Mouse (Mus musculus): ENCODE results near the gene Tmprss6.

Tmprss6 gene

GRCm38 (mm10) chr15:78420395-78420794 is 48.0 kb downstream of the Tmprss6 start:
- peak; percentile 62; the same call in 1 of the 2 replicates for ATAC-seq (ENCODE audit: low TSS enrichment)

DNA sequence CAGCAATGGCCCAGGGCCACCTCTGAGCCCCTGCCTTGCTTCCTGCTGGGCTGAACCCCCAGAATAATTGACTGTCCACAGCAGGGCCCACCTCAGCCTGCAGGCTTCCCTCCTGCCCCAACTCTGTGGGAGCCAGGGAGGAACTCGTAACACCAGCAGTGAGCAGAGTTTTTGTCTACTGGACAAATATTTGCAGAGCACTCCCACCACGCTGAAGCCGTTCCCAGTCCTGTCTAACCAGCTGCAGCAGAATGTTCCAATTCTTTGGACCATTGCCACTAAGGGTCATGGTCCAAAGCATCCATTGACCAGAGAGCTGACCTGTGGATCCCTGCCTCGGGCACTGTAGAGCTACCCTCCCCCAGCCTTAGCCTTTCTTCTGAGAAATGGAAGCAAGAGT is 51.5 kb downstream of the Tmprss6 start:
- ATAC-seq (ENCODE audit: low TSS enrichment) = no peak

GRCm38 (mm10) chr15:78414157-78414556 is 54.3 kb downstream of the Tmprss6 start:
- ATAC-seq (ENCODE audit: low TSS enrichment) = no peak

DNA sequence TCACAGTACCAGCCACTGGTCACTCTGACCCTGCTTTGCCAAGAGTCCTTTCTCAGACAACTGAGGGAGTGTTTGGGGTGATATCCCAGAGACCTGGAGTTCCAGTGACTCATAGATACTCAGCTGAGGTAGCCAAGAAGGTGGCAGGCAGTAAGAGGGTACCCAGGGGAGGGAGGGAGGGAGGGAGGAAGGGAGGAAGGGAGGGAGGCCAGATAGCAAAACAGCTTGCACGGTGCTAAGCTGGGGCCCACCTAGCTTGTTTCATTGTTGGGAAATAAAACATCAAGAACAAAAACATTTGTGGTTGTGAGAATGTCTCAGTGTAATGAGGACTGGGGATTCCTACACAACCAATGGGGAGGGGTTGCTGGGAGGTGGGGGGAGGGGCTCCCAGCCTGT is 54.7 kb downstream of the Tmprss6 start:
- ATAC-seq (ENCODE audit: low TSS enrichment) = no peak

DNA sequence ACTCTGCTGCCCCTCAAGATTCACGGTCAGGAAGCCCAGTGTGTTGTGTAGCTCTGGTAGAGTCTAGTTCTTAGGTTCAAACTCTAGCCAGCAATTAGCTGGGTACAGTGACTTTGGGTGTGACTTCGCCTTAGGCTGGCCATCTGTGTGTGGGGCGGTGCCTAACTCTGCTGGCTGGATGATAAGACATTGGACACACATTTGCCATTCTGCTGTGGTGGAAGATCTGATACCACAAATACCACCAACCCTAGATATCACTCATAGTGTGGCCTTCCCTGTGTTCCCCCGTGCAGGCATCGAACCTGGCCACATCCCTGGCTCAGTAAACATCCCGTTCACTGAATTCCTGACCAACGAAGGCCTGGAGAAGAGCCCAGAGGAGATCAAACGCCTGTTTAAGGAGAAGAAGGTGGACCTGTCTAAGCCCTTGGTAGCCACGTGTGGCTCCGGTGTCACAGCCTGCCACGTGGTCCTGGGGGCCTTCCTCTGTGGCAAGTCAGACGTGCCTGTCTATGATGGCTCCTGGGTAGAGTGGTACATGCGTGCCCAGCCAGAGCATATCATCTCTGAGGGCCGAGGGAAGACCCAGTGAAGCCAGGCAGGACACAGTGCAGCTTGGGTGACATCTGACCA is 55.2 kb downstream of the Tmprss6 start:
- ATAC-seq (ENCODE audit: low TSS enrichment) = no peak

GRCm38 (mm10) chr15:78409570-78410052 is 58.8 kb downstream of the Tmprss6 start:
- no peak for ATAC-seq (ENCODE audit: low TSS enrichment)

GRCm38 (mm10) chr15:78406293-78406934 is 62.0 kb downstream of the Tmprss6 start, which contains the start of gene Mpst:
Gene Mpst, plus strand, starts transcription at chr15:78406416.
- peak; percentile 84 for ATAC-seq (ENCODE audit: low TSS enrichment)

- ATAC-seq (ENCODE audit: low TSS enrichment) = peak; percentile 68
These were observed 62.8 kb downstream of the Tmprss6 start, which contains the start of gene Tst for GRCm38 (mm10) chr15:78405517-78406211. Gene Tst, minus strand, starts transcription at chr15:78405907.

GRCm38 (mm10) chr15:78405098-78405497 is 63.3 kb downstream of the Tmprss6 start:
- no peak for ATAC-seq (ENCODE audit: low TSS enrichment)

- no peak for ATAC-seq (ENCODE audit: low TSS enrichment)
These were observed 64.5 kb downstream of the Tmprss6 start for GRCm38 (mm10) chr15:78403896-78404295.

DNA sequence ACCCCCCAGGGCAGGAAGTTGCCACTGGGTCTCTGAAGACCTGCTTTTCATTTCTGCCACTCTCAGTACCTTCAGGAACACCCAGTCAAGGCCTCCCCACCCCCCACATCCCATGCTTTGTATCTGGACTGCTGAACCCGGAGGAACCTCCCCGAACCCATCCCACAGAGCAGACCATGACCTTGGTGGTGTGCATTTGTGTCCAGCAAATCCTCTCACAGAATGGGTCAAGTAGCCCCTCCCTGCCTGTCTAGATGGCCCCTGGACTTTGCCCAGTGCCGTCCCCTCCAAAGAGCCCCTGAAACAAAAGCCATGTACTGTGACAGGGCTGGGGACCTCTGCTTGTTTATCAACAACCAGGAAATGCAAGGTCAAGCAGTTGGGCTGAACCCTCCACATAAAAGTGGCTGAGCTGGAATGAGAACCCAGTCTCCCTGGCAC is 65.1 kb downstream of the Tmprss6 start:
- ATAC-seq (ENCODE audit: low TSS enrichment) = no peak

GRCm38 (mm10) chr15:78402423-78402822 is 66.0 kb downstream of the Tmprss6 start:
- ATAC-seq (ENCODE audit: low TSS enrichment) = no peak

DNA sequence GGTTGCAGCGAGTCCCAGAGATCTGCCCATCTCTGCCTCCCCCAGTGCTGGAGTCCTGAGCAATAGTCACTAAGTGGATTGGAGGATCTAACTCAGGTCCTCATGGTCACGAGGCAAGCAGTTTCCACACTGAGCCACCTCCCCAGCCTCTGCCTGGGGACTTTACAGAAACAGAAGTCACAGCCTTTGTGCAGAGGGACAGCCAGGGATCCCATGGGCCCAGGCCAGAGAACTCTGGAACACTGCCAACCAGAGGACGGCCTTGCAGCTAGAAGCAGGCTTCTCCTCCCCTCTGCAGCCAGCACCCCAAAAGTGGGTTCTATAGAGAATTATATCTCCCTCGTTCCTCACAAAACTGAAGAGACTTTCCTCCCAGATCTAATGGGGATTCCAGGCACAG is 66.5 kb downstream of the Tmprss6 start:
- ATAC-seq (ENCODE audit: low TSS enrichment) = no peak

GRCm38 (mm10) chr15:78401345-78401744 is 67.1 kb downstream of the Tmprss6 start:
- no peak for ATAC-seq (ENCODE audit: low TSS enrichment)

DNA sequence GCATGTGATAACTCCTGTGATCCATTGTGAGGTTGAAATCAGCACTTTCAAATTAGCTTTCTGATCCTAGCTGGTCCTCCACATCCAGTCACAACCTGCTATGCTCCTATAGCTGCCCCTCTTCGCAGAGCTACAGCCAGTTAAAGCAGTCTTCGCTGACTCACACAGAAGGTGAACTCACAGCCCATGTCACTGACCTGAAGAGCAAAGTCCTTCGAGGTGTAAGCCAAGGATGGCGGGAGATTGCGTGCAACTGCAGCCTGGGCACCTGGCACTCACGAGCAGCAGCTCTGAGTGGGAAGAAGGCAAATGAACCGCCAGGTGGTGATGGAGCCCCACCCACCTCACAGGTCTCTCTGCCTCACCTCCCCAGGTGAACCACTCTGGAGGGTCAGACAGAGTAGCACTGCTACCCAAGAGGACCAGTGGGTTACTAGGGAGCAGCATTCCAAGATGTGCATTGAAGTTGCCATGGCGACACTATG is 72.9 kb downstream of the Tmprss6 start, which contains the start of gene Tex33:
Tex33 (minus strand) TSS at position 435 of the 485 bp plus-strand sequence.
- no peak for ATAC-seq (ENCODE audit: low TSS enrichment)

DNA sequence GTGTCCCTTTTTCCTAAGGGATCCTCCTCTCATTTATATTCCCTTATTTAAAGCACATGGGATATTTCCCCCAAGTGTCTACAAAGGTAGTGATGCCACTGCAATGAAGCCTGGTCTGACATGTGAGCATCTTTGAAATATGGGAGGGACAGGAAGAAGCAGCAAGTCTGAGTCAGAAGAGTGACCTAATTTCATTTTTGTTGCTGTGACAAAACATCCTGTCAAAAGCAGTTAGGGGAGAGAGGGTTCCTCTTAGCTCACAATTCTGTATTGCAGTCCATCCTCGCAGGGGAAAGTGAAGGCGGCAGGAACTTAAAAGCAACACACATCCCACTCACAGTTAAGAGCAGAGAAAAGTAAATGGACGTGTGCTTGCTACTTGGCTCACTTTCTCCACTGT is 77.6 kb downstream of the Tmprss6 start:
- ATAC-seq (ENCODE audit: low TSS enrichment) = peak; percentile 62; the same call in 1 of the 2 replicates

Measured in frontal cortex, adult (tissue).